Mouse (Mus musculus): ENCODE data around the gene Grip1.

DNA sequence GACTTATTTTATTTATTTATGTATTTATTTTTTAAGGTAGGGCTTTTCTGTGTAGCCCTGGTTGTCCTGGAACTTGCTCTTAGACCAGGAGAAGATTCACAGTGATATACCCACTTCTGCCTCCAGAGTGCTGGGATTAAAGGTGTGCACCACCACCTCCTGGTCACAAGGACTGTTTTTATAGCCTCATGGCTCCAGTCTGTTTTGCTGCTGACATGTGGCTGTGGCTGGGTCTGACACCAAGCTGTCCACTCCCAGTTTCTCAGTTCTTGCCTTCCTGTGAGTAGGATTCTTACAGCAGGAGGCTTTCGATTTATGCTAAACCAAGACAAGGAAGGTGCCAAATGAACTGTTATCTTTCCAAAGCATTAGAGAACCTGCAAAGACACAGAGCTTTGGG is 16.5 kb downstream of the Grip1 start:
- TF ChIP-seq CTCF (IDR thresholded peaks at IDR 0.05; ENCODE audit: low read depth) (no peak), EP300 (IDR thresholded peaks at IDR 0.05; ENCODE audit: low read depth) (no peak)

All from heart, postnatal 0 days (tissue).